Mouse (Mus musculus) testis, adult 2 months (tissue): ENCODE measurements around the gene Kcna6.

Experiments
- CTCF ChIP-seq: fragments of 200-500 bp; IDR thresholded peaks from 2 replicates; pipeline ENCODE4 v1.5.1; 2012; ENCODE audit warnings: low read depth, mild to moderate bottlenecking, inconsistent platforms, low read length, moderate library complexity; ENCODE audit not compliant: control insufficient read depth, insufficient read depth, insufficient replicate concordance
- POLR2A ChIP-seq: fragments of 200-500 bp; IDR thresholded peaks from 2 replicates; pipeline ENCODE4 v1.6.1; 2012; ENCODE audit warnings: low read depth, mild to moderate bottlenecking, inconsistent platforms, low read length, moderate library complexity; ENCODE audit not compliant: control insufficient read depth

- no peak for TF ChIP-seq CTCF
- no peak for TF ChIP-seq POLR2A
These were observed 2.1 kb upstream of the Kcna6 start for GRCm38 (mm10) chr6:126742610-126743009.
